Mouse (Mus musculus) olfactory bulb, adult 2 months (tissue): ENCODE measurements at regions not wholly inside any gene's neighbourhood (a gene's known extent, or its start where the extent isn't known, plus 50 kb on each side); places are given as distances from the start of the nearest gene placed in this dataset.

Source experiments
- H3K27ac ChIP-seq: fragments of 200-500 bp; 2 replicates; pipeline ENCODE4 v1.5.1; 2012; ENCODE audit warnings: low read depth, low read length; ENCODE audit not compliant: insufficient read depth
- H3K4me1 ChIP-seq: fragments of 200-500 bp; 2 replicates; pipeline ENCODE4 v1.6.1; 2012; ENCODE audit warnings: low read length; ENCODE audit not compliant: control insufficient read depth, insufficient read depth
- H3K4me3 ChIP-seq: fragments of 200-500 bp; 2 replicates; pipeline ENCODE4 v1.5.1; 2012; ENCODE audit warnings: mild to moderate bottlenecking, low read depth, low read length, moderate library complexity; ENCODE audit not compliant: insufficient read depth
- CTCF ChIP-seq: fragments of 200-500 bp; IDR thresholded peaks from 2 replicates; pipeline ENCODE4 v1.5.1; 2012; ENCODE audit warnings: low read depth, mild to moderate bottlenecking, low read length, moderate library complexity; ENCODE audit not compliant: insufficient read depth
- POLR2A ChIP-seq: fragments of 200-500 bp; IDR thresholded peaks from 2 replicates; pipeline ENCODE4 v1.6.1; 2012; ENCODE audit warnings: mild to moderate bottlenecking, low read depth, low read length, moderate library complexity; ENCODE audit not compliant: insufficient read depth
- WGBS: fragments of 180-500 bp; shearing (Covaris S2); methylation state at CpG from one replicate; pipeline ENCODE4 v1.1.7; 2018; 5-methylcytosine and 5-hydroxymethylcytosine counted together

GRCm38 (mm10) chr13:102482451-102482850, 210.9 kb upstream of the Cd180 start:
- WGBS = 91% methylated on average over 3 of the region's 3 CpGs
- TF ChIP-seq CTCF = no peak
- no peak for TF ChIP-seq POLR2A
- no peak overlapping the region for H3K4me3 ChIP-seq
- H3K4me1 ChIP-seq = no peaks in the 10 kb centered on the region
- no peak overlapping the region for H3K27ac ChIP-seq

- Histone ChIP-seq H3K27ac (no peak overlapping the region), H3K4me3 (no peak overlapping the region), H3K4me1 (no peaks in the 10 kb centered on the region)
- TF ChIP-seq CTCF (no peak), POLR2A (no peak)
- 80% methylated on average over 4 of the region's 4 CpGs for WGBS
Measured at GRCm38 (mm10) chr13:102487416-102488097, 205.8 kb upstream of the Cd180 start.

DNA sequence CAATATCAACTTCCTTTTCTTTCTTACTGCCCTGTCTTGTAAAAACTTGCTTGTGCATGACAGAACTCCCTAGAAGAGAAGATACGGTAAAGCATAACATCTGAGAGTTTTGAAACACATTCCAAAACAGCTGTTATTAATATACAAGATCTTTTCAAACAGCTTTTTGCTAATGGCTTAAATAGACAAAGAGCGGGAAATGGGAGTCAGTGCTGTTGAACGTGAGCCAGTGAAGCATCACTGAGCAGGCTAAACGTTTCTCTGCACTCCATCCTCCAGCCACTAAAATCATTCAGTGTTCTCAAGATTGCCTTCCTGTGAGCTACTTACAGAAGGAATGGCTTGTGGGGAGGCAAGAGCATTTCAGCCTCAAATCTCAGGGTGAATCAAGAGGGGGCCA, 202.0 kb upstream of the Cd180 start:
- WGBS = 62% methylated on average over 4 of the region's 4 CpGs
- Histone ChIP-seq H3K27ac (no peak overlapping the region), H3K4me1 (no peaks in the 10 kb centered on the region)

GRCm38 (mm10) chr13:102504157-102504947, 189.0 kb upstream of the Cd180 start:
- Histone ChIP-seq H3K4me3 (no peak overlapping the region), H3K4me1 (no peaks in the 10 kb centered on the region), H3K27ac (no peak overlapping the region)
- no peak for TF ChIP-seq CTCF
- TF ChIP-seq POLR2A = no peak
- WGBS = 36% methylated on average over 10 of the region's 10 CpGs

More for the DNA sequence above, 202.0 kb upstream of the Cd180 start:
- no peak overlapping the region for H3K4me3 ChIP-seq
- TF ChIP-seq CTCF (no peak), POLR2A (no peak)

DNA sequence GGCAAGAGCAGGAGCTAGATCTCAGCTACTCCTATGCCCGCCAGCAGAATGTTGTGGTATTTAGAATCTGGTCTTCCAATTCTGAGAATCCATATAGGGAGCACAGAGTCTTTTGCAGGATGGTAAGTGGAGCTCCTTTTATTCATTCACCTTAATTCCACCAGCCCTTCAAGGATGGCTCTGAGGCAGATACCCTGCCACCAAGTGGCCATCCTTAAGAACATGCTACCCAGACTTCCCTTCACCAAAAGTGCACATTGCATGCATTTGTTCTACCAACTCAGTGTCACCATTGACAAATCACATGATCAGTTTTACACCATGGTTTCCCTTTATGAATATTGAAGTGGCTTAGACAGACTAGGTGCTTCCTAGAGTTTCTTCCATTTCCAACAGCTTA, 186.1 kb upstream of the Cd180 start:
- 100% methylated on average over 1 of the region's 1 CpGs for WGBS
- Histone ChIP-seq H3K4me1 (no peaks in the 10 kb centered on the region), H3K27ac (no peak overlapping the region), H3K4me3 (no peak overlapping the region)
- no peak for TF ChIP-seq POLR2A
- no peak for TF ChIP-seq CTCF

DNA sequence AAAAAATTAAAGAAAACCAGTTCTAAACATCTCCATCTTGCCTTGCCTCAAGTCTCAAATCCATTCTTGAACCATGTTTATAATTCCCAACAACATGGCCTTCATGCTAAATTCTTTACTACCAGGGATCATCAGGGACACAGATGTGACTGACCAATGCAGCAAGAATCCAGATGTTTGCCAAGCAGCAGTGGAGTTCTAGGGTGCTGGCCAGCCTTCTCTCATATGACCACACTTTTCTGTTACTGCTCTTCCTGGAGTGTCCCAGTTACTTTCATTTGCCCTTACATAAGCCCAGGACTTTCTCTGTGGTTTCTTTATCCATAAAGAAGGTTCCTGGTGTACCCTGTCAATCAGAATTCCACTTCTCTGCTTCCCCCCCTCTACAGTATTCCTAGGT, 185.4 kb upstream of the Cd180 start:
- H3K4me3 ChIP-seq = no peak overlapping the region
- TF ChIP-seq POLR2A (no peak), CTCF (no peak)
- no peaks in the 10 kb centered on the region for H3K4me1 ChIP-seq
- no peak overlapping the region for H3K27ac ChIP-seq

DNA sequence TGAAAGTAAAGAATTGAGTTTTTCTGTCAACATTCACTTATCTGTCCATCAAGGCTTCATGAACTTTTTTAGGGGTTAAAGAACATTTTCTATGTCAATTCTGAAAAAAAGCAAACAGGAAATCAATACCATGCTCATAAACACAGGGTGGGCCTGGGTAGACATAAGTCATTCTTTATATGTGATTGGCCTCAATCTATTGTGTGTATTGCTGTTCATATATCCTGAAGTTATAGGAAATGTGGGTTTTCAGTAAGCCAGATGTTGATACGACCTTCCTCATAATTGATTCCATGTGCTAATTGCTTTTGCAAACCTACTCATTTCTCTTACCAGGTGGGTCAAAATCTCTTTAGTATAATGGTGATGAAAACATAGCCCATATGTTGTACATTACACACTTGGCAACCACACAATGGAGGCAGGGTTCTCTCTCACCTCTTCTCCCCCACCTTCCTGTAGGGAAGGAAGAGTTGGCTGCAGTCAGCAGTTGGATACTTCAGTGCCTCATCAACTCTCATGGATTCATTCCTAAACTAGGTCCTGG, 182.6 kb upstream of the Cd180 start:
- H3K4me3 ChIP-seq = no peak overlapping the region
- no peaks in the 10 kb centered on the region for H3K4me1 ChIP-seq
- no peak overlapping the region for H3K27ac ChIP-seq
- 92% methylated on average over 1 of the region's 1 CpGs for WGBS
- TF ChIP-seq CTCF (no peak), POLR2A (no peak)

DNA sequence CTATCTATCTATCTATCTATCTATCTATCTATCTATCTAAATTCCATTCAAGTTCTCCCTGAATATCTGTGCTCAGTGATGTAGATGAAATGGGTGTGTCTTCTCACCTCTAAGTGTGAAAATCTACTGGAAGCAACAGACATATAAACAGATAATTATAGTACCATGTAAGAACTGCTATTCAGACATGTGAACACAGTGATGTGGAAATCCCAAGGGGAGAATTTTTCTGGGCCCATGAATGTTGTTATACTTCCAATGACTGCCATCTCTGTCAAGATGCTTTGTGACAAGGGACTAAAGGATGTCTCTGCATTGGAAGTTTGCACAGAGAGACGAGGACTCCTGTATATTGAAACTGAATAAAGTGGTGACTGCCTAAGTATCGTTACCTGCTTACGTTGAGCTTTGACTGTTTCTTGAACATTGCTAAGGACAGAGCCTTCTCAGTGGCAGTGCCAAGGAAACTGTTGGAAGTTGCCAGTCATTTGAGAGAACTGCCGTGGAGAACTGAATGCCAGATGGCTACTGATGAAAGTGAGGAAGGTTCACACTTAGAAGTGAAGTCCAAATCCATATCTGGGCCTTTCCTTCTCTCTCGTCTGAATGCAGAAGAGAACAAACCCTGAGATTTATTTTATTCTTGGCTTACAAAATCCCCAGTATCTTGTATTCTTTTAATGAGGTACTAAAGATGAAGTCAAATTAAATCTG, 175.0 kb upstream of the Cd180 start:
- Histone ChIP-seq H3K4me1 (no peaks in the 10 kb centered on the region), H3K27ac (no peak overlapping the region), H3K4me3 (no peak overlapping the region)
- TF ChIP-seq POLR2A = no peak
- TF ChIP-seq CTCF = no peak
- WGBS = 75% methylated on average over 5 of the region's 5 CpGs

DNA sequence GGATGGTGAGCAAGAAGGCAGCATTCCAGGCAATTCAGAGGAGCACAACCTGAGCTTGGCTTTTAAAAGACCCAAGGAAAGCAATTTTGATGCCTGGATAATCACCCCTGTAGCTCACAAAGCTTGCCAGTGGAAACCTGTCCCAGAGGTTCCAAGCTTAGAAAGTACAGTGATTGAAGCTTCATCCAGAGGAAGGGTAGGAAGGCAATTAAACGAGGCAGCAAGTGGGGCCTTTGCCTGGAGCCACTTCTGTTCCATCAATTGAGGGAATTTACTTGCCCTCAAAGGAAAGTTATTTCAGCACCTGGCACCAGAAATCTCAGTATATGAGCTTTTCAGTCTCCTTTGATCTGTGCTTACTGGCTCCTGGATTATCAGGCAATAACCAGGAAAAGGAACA, 171.9 kb upstream of the Cd180 start:
- no peaks in the 10 kb centered on the region for H3K4me1 ChIP-seq
- TF ChIP-seq POLR2A = no peak
- no peak for TF ChIP-seq CTCF
- no peak overlapping the region for H3K27ac ChIP-seq
- H3K4me3 ChIP-seq = no peak overlapping the region
- WGBS = 62% methylated on average over 1 of the region's 1 CpGs
